Mouse (Mus musculus) stomach, embryonic 15.5 days (tissue): ENCODE results near the gene Rnf157. TPM values are rescaled to one million over a fixed set of nuclear protein-coding genes. Genes with fewer than 3 reads are reported as not detected.

Experiments used
- ATAC-seq: fragments of 200-750 bp; cut with Nextera tagmentation; 2 replicates; pipeline ENCODE4 v1.8.0; 2017; ENCODE audit warnings: low read depth, moderate number of reproducible peaks, moderate TSS enrichment; ENCODE audit not compliant: insufficient read depth, low FRiP score
- H3K27ac ChIP-seq: fragments of 300-500 bp; sonication (generic); 2 replicates; pipeline ENCODE4 v1.5.1; 2015; ENCODE audit warnings: mild to moderate bottlenecking, inconsistent platforms
- H3K27me3 ChIP-seq: fragments of 300-500 bp; sonication (generic); replicated peaks from 2 replicates; pipeline ENCODE4 v1.6.1; 2015; ENCODE audit warnings: inconsistent platforms
- H3K36me3 ChIP-seq: fragments of 300-500 bp; sonication (generic); 2 replicates; pipeline ENCODE4 v1.6.1; 2015; ENCODE audit warnings: inconsistent platforms
- H3K4me1 ChIP-seq: fragments of 300-500 bp; sonication (generic); 2 replicates; pipeline ENCODE4 v1.6.1; 2015; ENCODE audit warnings: inconsistent platforms
- H3K4me2 ChIP-seq: fragments of 300-500 bp; sonication (generic); 2 replicates; pipeline ENCODE4 v1.6.1; 2015; ENCODE audit warnings: mild to moderate bottlenecking, inconsistent platforms
- H3K4me3 ChIP-seq: fragments of 300-500 bp; sonication (generic); replicated peaks from 2 replicates; pipeline ENCODE4 v1.5.1; 2015; ENCODE audit warnings: inconsistent platforms
- H3K9ac ChIP-seq: fragments of 300-500 bp; sonication (generic); 2 replicates; pipeline ENCODE4 v1.6.1; 2015; ENCODE audit warnings: inconsistent platforms
- H3K9me3 ChIP-seq: fragments of 300-500 bp; sonication (generic); 2 replicates; pipeline ENCODE4 v1.6.1; 2016; ENCODE audit warnings: inconsistent platforms
- WGBS: fragments of 180-500 bp; shearing (Covaris S2); methylation state at CpG from one replicate; pipeline ENCODE4 v1.1.7; 2015; 5-methylcytosine and 5-hydroxymethylcytosine counted together
- polyA plus RNA-seq: library from polyadenylated mRNA; unstranded; fragments of >200 nt; fragmentation: Nextera tagmentation; extraction: Ambion mirVana; gene quantifications from 2 replicates; pipeline ENCODE4 v1.2.1, GENCODE M21; 2015

Rnf157 gene
- polyA plus RNA-seq, result 13.5 and 14.5 TPM in 2 replicates

- no peaks in the 10 kb centered on the region for H3K9me3 ChIP-seq
- peak within 1 kb of the TSS; percentile 74 for H3K4me3 ChIP-seq
- WGBS, result 3% methylated on average over 52 of the region's 82 CpGs
- H3K9ac ChIP-seq, result peak within 1 kb of the TSS; percentile 65
- peak within 1 kb of the TSS; percentile 54; the same call in 1 of the 2 replicates for H3K27ac ChIP-seq
- peak within 1 kb of the TSS; percentile 95 for H3K4me2 ChIP-seq
- peak; percentile 90 for ATAC-seq
- peaks cover 14% of the 10 kb centered on the region for H3K4me1 ChIP-seq
- no peaks in the 10 kb centered on the region for H3K27me3 ChIP-seq
- no peaks in the 10 kb centered on the region for H3K36me3 ChIP-seq
These were observed at the start of gene Rnf157 for GRCm38 (mm10) chr11:116412904-116413630. Gene Rnf157, minus strand, starts transcription at chr11:116413032.

GRCm38 (mm10) chr11:116459786-116460185 lies 47.0 kb upstream of the Rnf157 start:
- no peak overlapping the region for H3K27ac ChIP-seq
- H3K4me3 ChIP-seq, result no peak overlapping the region
- no peaks in the 10 kb centered on the region for H3K9me3 ChIP-seq
- no peak overlapping the region for H3K9ac ChIP-seq
- ATAC-seq, result no peak
- H3K27me3 ChIP-seq, result no peaks in the 10 kb centered on the region
- WGBS, result 65% methylated on average over 4 of the region's 4 CpGs
- H3K36me3 ChIP-seq, result no peaks in the 10 kb centered on the region
- H3K4me2 ChIP-seq, result no peak overlapping the region
- no peaks in the 10 kb centered on the region for H3K4me1 ChIP-seq

GRCm38 (mm10) chr11:116456234-116456633 lies 43.4 kb upstream of the Rnf157 start:
- Histone ChIP-seq H3K36me3 (no peaks in the 10 kb centered on the region), H3K4me1 (no peaks in the 10 kb centered on the region), H3K4me2 (no peak overlapping the region), H3K27ac (no peak overlapping the region), H3K27me3 (no peaks in the 10 kb centered on the region), H3K9ac (no peak overlapping the region), H3K4me3 (no peak overlapping the region), H3K9me3 (no peaks in the 10 kb centered on the region)
- ATAC-seq, result no peak
- WGBS, result 82% methylated on average over 8 of the region's 8 CpGs

GRCm38 (mm10) chr11:116453889-116454288 lies 41.1 kb upstream of the Rnf157 start:
- Histone ChIP-seq H3K9ac (no peak overlapping the region), H3K4me2 (no peak overlapping the region), H3K4me1 (no peaks in the 10 kb centered on the region), H3K36me3 (no peaks in the 10 kb centered on the region), H3K27me3 (no peaks in the 10 kb centered on the region), H3K9me3 (no peaks in the 10 kb centered on the region), H3K4me3 (no peak overlapping the region), H3K27ac (no peak overlapping the region)
- no peak for ATAC-seq
- 86% methylated on average over 10 of the region's 10 CpGs for WGBS

GRCm38 (mm10) chr11:116449341-116449740 lies 36.5 kb upstream of the Rnf157 start:
- no peaks in the 10 kb centered on the region for H3K9me3 ChIP-seq
- no peaks in the 10 kb centered on the region for H3K36me3 ChIP-seq
- no peak overlapping the region for H3K4me2 ChIP-seq
- no peak overlapping the region for H3K9ac ChIP-seq
- no peak for ATAC-seq
- H3K27me3 ChIP-seq, result 0 out of 2 replicates have a peak, but pooled peaks cover 14% of the 10 kb centered on the region
- no peak overlapping the region for H3K4me3 ChIP-seq
- H3K4me1 ChIP-seq, result peaks cover 11% of the 10 kb centered on the region; the same call in 1 of the 2 replicates
- 94% methylated on average over 3 of the region's 3 CpGs for WGBS
- H3K27ac ChIP-seq, result no peak overlapping the region

- no peak for ATAC-seq
- no peaks in the 10 kb centered on the region for H3K9me3 ChIP-seq
- WGBS, result 69% methylated on average over 5 of the region's 5 CpGs
- no peak overlapping the region for H3K4me2 ChIP-seq
- no peak overlapping the region for H3K9ac ChIP-seq
- peaks cover 11% of the 10 kb centered on the region; the same call in 1 of the 2 replicates for H3K4me1 ChIP-seq
- no peak overlapping the region for H3K27ac ChIP-seq
- 0 out of 2 replicates have a peak, but pooled peaks cover 14% of the 10 kb centered on the region for H3K27me3 ChIP-seq
- H3K4me3 ChIP-seq, result no peak overlapping the region
- no peaks in the 10 kb centered on the region for H3K36me3 ChIP-seq
These were observed 35.0 kb upstream of the Rnf157 start for GRCm38 (mm10) chr11:116447822-116448221.

GRCm38 (mm10) chr11:116446308-116446887 lies 33.6 kb upstream of the Rnf157 start:
- Histone ChIP-seq H3K4me2 (peak overlapping the region; percentile 49), H3K9me3 (no peaks in the 10 kb centered on the region), H3K4me1 (peaks cover 11% of the 10 kb centered on the region; the same call in 1 of the 2 replicates), H3K9ac (no peak overlapping the region), H3K4me3 (peak overlapping the region; percentile 16; the same call in 1 of the 2 replicates), H3K27ac (no peak overlapping the region), H3K36me3 (no peaks in the 10 kb centered on the region), H3K27me3 (0 out of 2 replicates have a peak, but pooled peaks cover 14% of the 10 kb centered on the region)
- 10% methylated on average over 19 of the region's 19 CpGs for WGBS
- peak; percentile 33; the same call in 1 of the 2 replicates for ATAC-seq

GRCm38 (mm10) chr11:116445596-116446307 lies 32.9 kb upstream of the Rnf157 start:
- H3K27ac ChIP-seq, result no peak overlapping the region
- H3K36me3 ChIP-seq, result no peaks in the 10 kb centered on the region
- no peaks in the 10 kb centered on the region for H3K9me3 ChIP-seq
- peak; percentile 17; the same call in 1 of the 2 replicates for ATAC-seq
- H3K9ac ChIP-seq, result no peak overlapping the region
- H3K27me3 ChIP-seq, result 0 out of 2 replicates have a peak, but pooled peaks cover 14% of the 10 kb centered on the region
- H3K4me1 ChIP-seq, result peaks cover 11% of the 10 kb centered on the region; the same call in 1 of the 2 replicates
- H3K4me3 ChIP-seq, result no peak overlapping the region
- 29% methylated on average over 16 of the region's 16 CpGs for WGBS
- H3K4me2 ChIP-seq, result peak overlapping the region; percentile 49; the same call in 1 of the 2 replicates

- Histone ChIP-seq H3K4me1 (peaks cover 11% of the 10 kb centered on the region; the same call in 1 of the 2 replicates), H3K27me3 (0 out of 2 replicates have a peak, but pooled peaks cover 14% of the 10 kb centered on the region), H3K9me3 (no peaks in the 10 kb centered on the region), H3K27ac (no peak overlapping the region), H3K4me2 (no peak overlapping the region), H3K4me3 (no peak overlapping the region), H3K9ac (no peak overlapping the region), H3K36me3 (0 out of 2 replicates have a peak, but pooled peaks cover 4% of the 10 kb centered on the region)
- no peak for ATAC-seq
- 86% methylated on average over 6 of the region's 6 CpGs for WGBS
These were observed 31.1 kb upstream of the Rnf157 start for GRCm38 (mm10) chr11:116443935-116444334.

GRCm38 (mm10) chr11:116443311-116443710 lies 30.5 kb upstream of the Rnf157 start:
- H3K27me3 ChIP-seq, result 0 out of 2 replicates have a peak, but pooled peaks cover 14% of the 10 kb centered on the region
- H3K4me3 ChIP-seq, result no peak overlapping the region
- H3K9ac ChIP-seq, result no peak overlapping the region
- H3K4me1 ChIP-seq, result peaks cover 11% of the 10 kb centered on the region; the same call in 1 of the 2 replicates
- no peak overlapping the region for H3K27ac ChIP-seq
- WGBS, result 83% methylated on average over 6 of the region's 6 CpGs
- no peak for ATAC-seq
- 0 out of 2 replicates have a peak, but pooled peaks cover 4% of the 10 kb centered on the region for H3K36me3 ChIP-seq
- H3K9me3 ChIP-seq, result no peaks in the 10 kb centered on the region
- H3K4me2 ChIP-seq, result no peak overlapping the region

- 65% methylated on average over 6 of the region's 6 CpGs for WGBS
- Histone ChIP-seq H3K9me3 (no peaks in the 10 kb centered on the region), H3K27ac (no peak overlapping the region), H3K9ac (no peak overlapping the region; the same call in 1 of the 2 replicates), H3K4me2 (no peak overlapping the region), H3K36me3 (0 out of 2 replicates have a peak, but pooled peaks cover 4% of the 10 kb centered on the region), H3K4me1 (peaks cover 11% of the 10 kb centered on the region; the same call in 1 of the 2 replicates), H3K4me3 (no peak overlapping the region), H3K27me3 (0 out of 2 replicates have a peak, but pooled peaks cover 10% of the 10 kb centered on the region)
- ATAC-seq, result no peak
These were observed 30.0 kb upstream of the Rnf157 start for GRCm38 (mm10) chr11:116442867-116443177.
